Mouse (Mus musculus) left cerebral cortex, postnatal 4 days (tissue): ENCODE measurements around the gene Mad1l1. TPM values are rescaled to one million over a fixed set of nuclear protein-coding genes. Genes with fewer than 3 reads are reported as not detected.
A peak's percentile ranks its signal among the peaks of the same experiment; 100 is the strongest.

Experiments
- DNase-seq: peaks from one replicate; pipeline ENCODE4 v3.0.0-alpha.2; 2022
- intact Hi-C: fragments of 180-260 bp; cut with DNase I; formaldehyde crosslinking; loops from one replicate; pipeline ENCODE4 v1.15.1; 2025
- total RNA-seq, 2 experiments: library from RNA; stranded (reverse); gene quantifications; 2 replicates each; pipeline ENCODE4 v1.2.3; 2021

The Mad1l1 gene
- total RNA-seq, 2 experiments from 2014 or later, result 24.1 to 24.7 TPM

DNA sequence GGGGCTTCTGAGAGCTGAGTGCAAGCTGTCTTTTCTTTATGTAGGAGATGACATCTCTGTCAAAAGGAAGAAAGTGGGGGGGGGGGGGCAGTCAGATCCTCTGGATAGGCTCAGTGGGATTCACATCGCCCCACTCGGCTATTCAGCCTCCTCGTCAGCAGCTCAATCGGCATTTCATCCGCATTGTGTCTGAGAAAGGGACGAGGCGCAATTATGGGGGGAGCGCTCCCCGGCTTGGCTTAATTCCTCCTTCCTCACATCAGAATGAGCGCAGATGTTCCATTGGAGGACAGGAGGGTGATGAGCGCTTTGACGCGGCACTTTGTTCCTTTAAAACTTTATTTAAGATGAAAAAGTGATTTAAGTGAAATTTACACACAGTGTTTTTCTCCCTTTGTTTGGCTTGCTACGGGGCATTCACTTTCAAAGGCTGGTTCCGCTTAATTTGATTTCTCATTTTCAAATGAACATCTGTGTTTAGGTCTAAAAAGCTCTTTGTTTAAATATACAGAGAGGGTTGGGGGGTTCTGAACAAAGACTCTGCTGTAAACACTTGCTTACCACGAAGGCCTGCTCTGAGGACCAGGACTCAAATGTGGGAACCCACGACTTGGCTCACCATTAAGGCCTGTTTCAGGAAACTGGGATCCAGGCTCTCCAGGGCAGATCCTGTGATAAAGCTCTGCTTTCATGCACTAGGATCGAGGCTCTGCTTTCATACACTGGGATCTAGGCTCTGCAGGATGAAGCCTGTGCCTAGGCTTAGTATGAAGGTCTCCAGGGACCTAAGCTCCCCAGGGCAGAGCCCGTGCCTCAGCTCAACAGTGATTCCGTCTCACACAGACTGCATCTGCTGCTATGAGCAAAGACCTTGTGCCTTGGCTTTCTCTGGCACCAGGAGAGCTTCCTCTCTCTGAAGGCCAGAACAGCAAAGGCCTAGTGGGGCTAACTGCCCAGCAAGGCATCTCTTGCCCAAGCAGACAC is 98.0 kb downstream of the Mad1l1 start:
- DNase-seq, result no peak
- intact Hi-C loops, result no loop called here

DNA sequence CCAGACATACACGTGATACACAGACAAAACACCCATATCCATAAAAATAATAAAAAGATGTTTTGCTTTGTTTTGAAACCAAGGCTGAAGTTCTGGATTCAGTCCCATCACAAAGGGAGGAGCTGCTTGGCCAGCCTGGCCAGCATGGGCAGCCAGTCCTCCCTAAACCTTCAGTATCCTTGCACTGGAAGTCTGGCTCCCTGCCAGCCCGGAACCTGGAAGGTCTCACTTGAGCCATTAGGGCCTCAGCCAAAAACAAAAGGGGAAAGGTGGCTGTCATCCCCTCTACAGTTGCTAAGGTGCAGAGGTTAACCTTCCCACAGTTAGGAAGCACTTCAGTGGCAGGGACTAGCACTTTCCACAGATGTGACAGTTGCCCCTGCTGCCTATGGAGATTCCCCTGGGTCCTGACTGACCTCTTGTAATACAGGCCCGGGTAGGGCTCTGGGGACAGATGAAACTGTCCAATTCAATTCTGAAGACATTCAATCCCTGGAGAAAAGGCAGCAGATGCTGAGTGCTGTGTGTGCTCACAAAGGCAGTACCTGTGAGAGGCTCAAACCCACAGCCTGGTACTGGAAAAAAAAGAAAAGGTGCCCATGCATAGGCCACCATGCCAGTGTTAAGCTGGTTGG is 100.2 kb downstream of the Mad1l1 start:
- intact Hi-C loops, result no loop called here
- DNase-seq, result peak; percentile 27

GRCm38 (mm10) chr5:140219252-140219651 is 102.1 kb downstream of the Mad1l1 start:
- intact Hi-C loops, result no loop called here
- no peak for DNase-seq

GRCm38 (mm10) chr5:140217900-140218299 is 103.5 kb downstream of the Mad1l1 start:
- DNase-seq, result peak; percentile 24
- intact Hi-C loops, result no loop called here

DNA sequence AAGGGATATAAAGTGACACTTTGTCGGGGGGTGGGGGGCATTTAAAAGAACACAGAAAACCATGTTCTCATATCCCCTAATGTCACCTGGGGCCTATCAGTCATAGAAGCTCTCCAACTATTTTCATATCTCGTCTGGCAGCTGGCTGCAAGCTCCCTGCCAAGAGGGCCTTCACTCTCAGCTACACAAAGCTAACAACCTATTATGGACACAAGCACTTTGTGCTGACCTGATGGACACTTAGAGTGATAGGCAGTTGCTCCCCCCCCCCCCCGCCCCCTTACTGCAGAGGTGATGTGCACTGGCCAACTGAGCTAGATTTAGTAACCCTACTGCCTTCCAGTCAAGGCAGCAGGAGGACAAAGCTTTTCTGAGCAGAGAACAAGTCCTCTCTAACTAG is 104.3 kb downstream of the Mad1l1 start:
- DNase-seq, result no peak
- intact Hi-C loops, result no loop called here

GRCm38 (mm10) chr5:140215471-140216087 is 105.8 kb downstream of the Mad1l1 start:
- intact Hi-C loops, result no loop called here
- DNase-seq, result no peak

DNA sequence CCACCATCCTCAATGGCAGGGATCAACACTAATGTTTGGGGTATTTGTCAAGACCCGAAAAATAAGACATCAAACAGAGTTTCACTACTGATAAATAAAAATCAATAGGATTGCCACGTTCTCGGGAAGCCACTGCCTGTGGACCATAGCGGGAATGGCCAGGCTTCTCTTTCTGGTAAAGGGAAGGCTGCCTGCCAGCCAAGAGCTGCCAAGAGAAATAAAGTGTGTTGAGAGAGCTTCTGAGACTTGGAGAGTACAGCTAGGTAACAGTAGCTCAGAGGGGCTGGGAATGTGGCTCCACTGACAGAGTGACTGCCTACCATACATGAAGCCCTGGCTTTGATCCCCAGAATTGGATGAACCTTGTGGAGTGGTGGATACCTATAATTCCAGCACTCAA is 108.4 kb downstream of the Mad1l1 start:
- intact Hi-C loops, result no loop called here
- no peak for DNase-seq

GRCm38 (mm10) chr5:140210417-140211184 is 110.8 kb downstream of the Mad1l1 start:
- no peak for DNase-seq
- intact Hi-C loops, result no loop called here

DNA sequence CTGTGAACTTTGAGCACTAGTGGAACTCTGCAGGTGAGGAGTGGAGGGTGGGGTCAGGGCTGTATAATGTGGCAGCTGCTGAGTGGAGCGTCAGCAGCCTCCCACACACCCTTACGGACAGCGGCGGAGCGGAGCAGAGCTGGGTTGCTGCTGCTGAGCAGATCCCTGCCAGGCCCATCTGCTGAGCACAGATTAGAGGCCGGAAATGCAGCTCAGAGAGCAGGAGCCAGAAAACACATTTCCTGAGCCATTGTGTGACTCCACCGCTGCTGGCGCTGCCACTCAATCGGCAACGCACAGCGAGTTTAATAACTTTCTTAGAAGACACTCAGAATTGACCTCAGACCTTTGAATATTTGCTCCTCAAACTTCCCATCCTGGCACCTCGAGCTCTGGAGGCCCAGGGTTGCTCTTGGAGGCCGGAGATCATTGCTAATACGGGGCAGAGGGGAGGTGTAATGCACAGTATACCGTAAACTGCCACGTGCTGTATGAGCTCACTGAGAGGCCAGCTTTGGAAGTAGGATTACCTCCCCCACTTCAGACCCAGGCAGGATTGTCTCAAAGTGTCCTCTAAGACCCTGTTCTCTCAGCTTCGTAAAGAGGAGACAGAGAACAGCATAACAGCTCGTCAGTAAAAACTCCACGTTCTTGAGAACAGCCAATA is 112.5 kb downstream of the Mad1l1 start:
- peak; percentile 52 for DNase-seq
- intact Hi-C loops, result no loop called here

- no peak for DNase-seq
- intact Hi-C loops, result no loop called here
Observed at GRCm38 (mm10) chr5:140206726-140207703, 114.3 kb downstream of the Mad1l1 start.

DNA sequence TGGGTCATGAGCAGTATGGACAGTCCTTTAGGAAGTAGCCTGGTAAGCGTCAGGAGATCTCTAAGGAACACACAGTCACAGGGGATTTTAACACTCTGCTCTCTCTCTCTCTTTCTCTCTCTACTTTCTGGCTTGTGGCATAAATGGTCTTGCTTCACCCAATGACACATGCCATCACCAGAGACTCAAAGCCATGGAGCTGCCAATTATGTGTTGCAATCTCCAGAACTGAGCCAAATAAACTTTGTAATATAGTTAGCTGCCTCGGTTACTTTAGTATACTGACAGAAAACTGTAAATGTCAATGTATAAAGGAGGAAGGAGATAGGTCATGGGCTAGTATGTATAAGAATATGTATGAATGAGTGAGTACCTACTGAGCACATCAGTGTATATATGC is 115.4 kb downstream of the Mad1l1 start:
- no peak for DNase-seq
- intact Hi-C loops, result no loop called here

DNA sequence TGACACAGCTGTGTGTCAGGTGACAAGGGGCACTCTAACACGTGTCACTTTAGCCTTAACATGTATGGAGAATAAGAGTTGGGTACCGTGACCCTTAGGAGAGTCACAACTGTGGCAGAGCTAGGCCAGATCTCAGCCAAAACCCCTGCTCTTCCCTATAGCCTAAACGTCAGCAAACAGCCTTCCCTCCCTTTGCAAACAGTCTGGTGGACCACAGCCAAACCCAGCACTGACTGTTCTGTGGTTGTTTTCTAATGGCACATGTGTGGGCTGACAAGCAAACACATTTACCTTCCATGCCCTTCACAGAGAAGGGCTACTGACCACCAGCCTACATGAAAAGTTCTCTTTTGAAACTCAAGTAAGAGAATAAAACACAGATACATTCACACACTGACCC is 116.9 kb downstream of the Mad1l1 start:
- intact Hi-C loops, result no loop called here
- DNase-seq, result no peak

DNA sequence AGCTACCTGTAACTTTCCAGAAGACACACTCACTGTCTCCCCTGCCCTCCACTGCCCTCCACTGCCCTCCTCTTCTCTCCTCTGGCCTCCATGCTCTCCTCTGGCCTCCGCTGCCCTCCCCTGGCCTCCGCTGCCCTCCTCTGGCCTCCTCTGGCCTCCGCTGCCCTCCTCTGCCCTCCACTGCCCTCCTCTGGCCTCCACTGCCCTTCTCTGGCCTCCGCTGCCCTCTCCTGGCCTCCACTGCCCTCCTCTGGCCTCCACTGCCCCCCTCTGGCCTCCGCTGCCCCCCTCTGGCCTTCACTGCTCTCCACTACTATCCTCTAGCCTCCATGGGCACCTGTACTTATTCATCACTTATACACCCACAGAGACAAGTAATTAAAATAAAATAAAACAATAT is 117.3 kb downstream of the Mad1l1 start:
- intact Hi-C loops, result no loop called here
- DNase-seq, result no peak

- no peak for DNase-seq
- intact Hi-C loops, result no loop called here
Observed at GRCm38 (mm10) chr5:140202451-140202850, 118.9 kb downstream of the Mad1l1 start.

DNA sequence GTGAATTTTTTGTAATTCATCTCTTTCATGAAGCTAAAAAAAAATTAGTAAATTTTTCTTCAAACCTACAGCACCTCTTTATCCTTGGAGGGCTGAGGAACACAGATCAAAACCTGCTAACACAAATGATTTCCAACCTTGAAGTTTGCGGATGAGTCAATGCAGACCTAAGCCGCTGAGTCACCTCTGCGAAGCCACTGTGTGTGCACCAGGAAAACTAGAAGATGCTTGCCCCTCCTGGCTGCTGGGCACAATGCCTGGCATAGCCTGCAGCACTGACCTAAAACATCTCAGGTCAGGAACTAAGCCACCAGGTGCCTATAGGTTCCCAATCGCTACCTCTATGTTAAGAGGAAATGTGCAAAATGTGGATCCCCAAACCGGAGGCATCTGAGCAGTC is 119.8 kb downstream of the Mad1l1 start:
- DNase-seq, result no peak
- intact Hi-C loops, result no loop called here

DNA sequence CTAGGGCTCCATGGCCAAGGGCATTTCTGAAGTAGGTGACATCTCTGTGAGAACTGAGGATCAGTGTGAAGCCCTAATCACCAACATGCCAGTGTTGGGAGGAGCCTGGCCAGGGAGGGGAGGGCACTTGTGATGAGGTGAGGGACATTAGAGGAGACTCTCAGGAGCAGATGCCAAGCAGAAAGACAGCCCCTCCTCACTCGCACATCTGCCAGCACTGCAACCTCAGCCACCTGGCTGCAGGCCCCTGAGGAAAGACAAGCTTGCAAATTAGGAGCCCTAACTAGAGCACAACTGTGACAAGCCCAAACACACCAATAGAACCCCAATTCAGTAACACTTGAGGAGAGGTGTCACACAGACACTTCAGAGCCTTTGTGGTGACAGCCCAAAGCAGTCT is 120.2 kb downstream of the Mad1l1 start:
- DNase-seq, result no peak
- intact Hi-C loops, result no loop called here

DNA sequence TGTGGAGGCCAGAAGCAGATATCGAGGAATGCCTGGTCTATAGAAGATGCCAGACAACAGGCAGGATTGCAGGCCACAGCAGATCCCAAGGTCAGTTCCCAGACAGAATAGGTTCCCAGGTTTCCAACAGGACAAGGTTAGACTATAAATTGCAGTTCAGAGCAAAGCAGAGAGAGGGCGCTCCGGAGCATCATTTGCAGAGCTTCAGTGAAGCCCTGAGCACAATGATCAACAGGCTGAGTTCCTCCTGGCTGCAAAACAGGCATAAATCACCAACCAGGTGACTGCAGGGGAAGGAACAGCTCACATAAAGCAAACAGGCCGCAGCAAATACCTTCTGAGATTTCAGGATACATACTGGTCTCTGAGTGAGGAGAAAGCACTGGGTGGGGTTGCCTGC is 123.6 kb downstream of the Mad1l1 start:
- peak; percentile 82 for DNase-seq
- intact Hi-C loops, result no loop called here

DNA sequence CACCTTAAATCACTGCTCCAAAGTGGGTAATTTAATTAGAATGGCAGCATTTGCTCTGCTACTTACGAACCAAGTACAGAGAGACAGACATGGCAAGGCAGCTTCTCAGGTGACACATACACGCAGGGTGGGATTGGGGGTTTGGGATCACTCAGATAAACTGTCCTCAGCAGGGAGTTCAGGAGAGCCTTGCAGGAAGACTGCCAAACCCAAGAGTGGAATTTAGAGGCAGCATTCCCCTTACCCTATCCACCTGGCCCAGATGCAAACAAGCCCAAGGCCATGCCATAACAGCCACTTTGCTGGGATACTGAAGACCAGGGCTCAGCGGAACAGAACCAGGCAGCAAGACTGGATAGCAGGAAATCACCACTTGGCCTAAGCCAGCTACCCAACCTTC is 124.9 kb downstream of the Mad1l1 start:
- no peak for DNase-seq
- intact Hi-C loops, result no loop called here

DNA sequence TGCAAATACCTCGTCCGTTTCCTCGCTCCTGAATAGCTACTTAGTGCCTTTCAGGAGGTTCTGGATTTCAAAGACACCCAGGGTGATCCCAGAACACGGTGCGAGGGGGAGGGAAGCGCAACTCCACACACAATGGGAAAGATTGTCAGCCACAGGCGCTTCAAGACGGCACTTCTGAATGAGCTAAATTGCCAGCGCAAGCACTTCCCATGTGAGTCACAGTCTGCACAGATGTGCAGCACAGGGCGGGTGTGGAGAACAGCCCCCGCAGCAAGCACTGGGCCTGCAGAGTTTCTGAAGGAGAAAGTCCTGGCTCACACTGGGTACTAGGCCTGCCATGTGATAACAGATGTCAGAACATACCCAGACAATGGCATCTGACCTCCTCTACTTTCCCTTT is 127.2 kb downstream of the Mad1l1 start:
- intact Hi-C loops, result no loop called here
- DNase-seq, result no peak
